Mouse (Mus musculus) embryonic facial prominence, embryonic 13.5 days (tissue): ENCODE data around the gene Wls. TPM values are rescaled to one million over a fixed set of nuclear protein-coding genes. Genes with fewer than 3 reads are reported as not detected.

Source experiments
- polyA plus RNA-seq: library from polyadenylated mRNA; unstranded; fragments of >200 nt; fragmentation: Nextera tagmentation; extraction: Ambion mirVana; gene quantifications from 2 replicates; pipeline ENCODE4 v1.2.1, GENCODE M21; 2015

Gene Wls
- polyA plus RNA-seq, 1 experiment from 2014 or later = 180 TPM

Other genes starting within 250 kb of the Wls start
- not detected in 2 replicates for gene Rpe65, start 240.5 kb upstream of the Wls start, polyA plus RNA-seq